Mouse (Mus musculus): ENCODE measurements around the gene Prpf19.

DNA sequence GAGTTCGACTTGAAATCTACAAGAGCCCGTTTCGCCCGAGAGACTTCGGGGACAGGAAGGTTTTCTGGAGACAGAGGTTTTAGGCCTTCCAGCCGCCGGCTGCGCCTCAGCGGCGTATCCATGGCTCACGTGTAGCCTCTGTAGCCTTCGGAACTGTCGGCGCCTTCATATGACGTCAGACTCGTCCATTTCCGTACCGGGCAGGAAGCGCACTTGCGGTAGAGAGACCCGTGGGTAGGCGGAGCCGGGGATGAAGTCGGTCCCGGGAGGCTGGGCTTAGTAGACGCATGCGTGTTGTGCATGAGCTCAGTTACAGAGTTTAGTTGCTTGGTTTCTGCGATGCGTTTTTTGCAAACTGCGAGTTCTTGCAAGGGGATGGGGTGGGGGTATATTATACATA is 54.1 kb downstream of the Prpf19 start, which contains the start of gene Ccdc86:
- TF ChIP-seq GATA1 (IDR thresholded peaks at IDR 0.05; ENCODE audit: low read length) (no peak), TAL1 (IDR thresholded peaks at IDR 0.05; ENCODE audit: low read length) (no peak)
